Mouse (Mus musculus) heart, adult 9 months (tissue): ENCODE measurements around the gene Dlg1.

ENCODE experiments used
- DNase-seq, 2 experiments: peaks; one replicate each; pipeline ENCODE4 v3.0.0; 2022; ENCODE audit warnings: low spot score in 2 of 2

Dlg1 gene

GRCm38 (mm10) chr16:31844246-31844645 is 181.0 kb downstream of the Dlg1 start:
- DNase-seq: no peak

GRCm38 (mm10) chr16:31846763-31847162 is 183.5 kb downstream of the Dlg1 start:
- DNase-seq: no peak

GRCm38 (mm10) chr16:31863920-31864319 is 200.7 kb downstream of the Dlg1 start:
- no peak for DNase-seq

- no peak for DNase-seq
These were observed 202.0 kb downstream of the Dlg1 start for GRCm38 (mm10) chr16:31865242-31865641.

GRCm38 (mm10) chr16:31866911-31867310 is 203.7 kb downstream of the Dlg1 start:
- no peak for DNase-seq

GRCm38 (mm10) chr16:31867736-31868135 is 204.5 kb downstream of the Dlg1 start:
- DNase-seq: no peak

GRCm38 (mm10) chr16:31873721-31874120 is 210.5 kb downstream of the Dlg1 start:
- no peak for DNase-seq

GRCm38 (mm10) chr16:31875391-31875790 is 212.1 kb downstream of the Dlg1 start:
- no peak for DNase-seq

GRCm38 (mm10) chr16:31876386-31876785 is 213.1 kb downstream of the Dlg1 start:
- DNase-seq: no peak

- DNase-seq: no peak
These were observed 214.8 kb downstream of the Dlg1 start for GRCm38 (mm10) chr16:31878052-31878451.

GRCm38 (mm10) chr16:31878573-31879257 is 215.5 kb downstream of the Dlg1 start, which contains the start of gene Meltf:
Meltf (plus strand) TSS chr16:31878810.
- DNase-seq: peak; percentile 24 to 33

- no peak for DNase-seq
These were observed 217.1 kb downstream of the Dlg1 start for GRCm38 (mm10) chr16:31880146-31880840.

GRCm38 (mm10) chr16:31882381-31882908 is 219.2 kb downstream of the Dlg1 start:
- DNase-seq: no peak

- DNase-seq: no peak
These were observed 220.1 kb downstream of the Dlg1 start for GRCm38 (mm10) chr16:31883302-31883701.

- no peak for DNase-seq
These were observed 220.7 kb downstream of the Dlg1 start for GRCm38 (mm10) chr16:31883902-31884301.

GRCm38 (mm10) chr16:31890907-31891306 is 227.7 kb downstream of the Dlg1 start:
- no peak for DNase-seq

- no peak for DNase-seq
These were observed 230.3 kb downstream of the Dlg1 start for GRCm38 (mm10) chr16:31893396-31894141.

- DNase-seq: no peak
These were observed 233.9 kb downstream of the Dlg1 start for GRCm38 (mm10) chr16:31896971-31897774.

GRCm38 (mm10) chr16:31898546-31899326 is 235.5 kb downstream of the Dlg1 start:
- DNase-seq: no peak

- DNase-seq: no peak
These were observed 238.6 kb downstream of the Dlg1 start for GRCm38 (mm10) chr16:31901886-31902285.

GRCm38 (mm10) chr16:31903239-31903638 is 240.0 kb downstream of the Dlg1 start:
- DNase-seq: no peak
